ENCODE assay signal across 8 mouse cellular contexts in genomic region chr12:111693341-111694270, GRCm38 (mm10). TPM values are rescaled to one million over a fixed set of nuclear protein-coding genes. Genes with fewer than 3 reads are reported as not detected.
A peak's percentile ranks its signal among the peaks of the same experiment; 100 is the strongest.
DNase-seq lines count a peak whose midpoint lies in the region; ATAC-seq lines count a peak whose summit lies in the region.

No protein-coding gene starts in this region.

- WGBS in kidney, embryonic 14.5 days, result 23% methylated on average over 18 of the region's 18 CpGs
- WGBS in liver, embryonic 13.5 days (ENCODE audit: insufficient replicate concordance), result 50% methylated on average over 18 of the region's 18 CpGs

- peak overlapping the region; percentile 79; the same call in 1 of the 2 replicates for H3K27ac ChIP-seq in kidney, embryonic 14.5 days (ENCODE audit: low read depth, low read length)
- H3K27ac ChIP-seq in liver, embryonic 13.5 days, result peak overlapping the region; percentile 61

- peak; percentile 18 for DNase-seq in CD4-positive, CD25-positive, alpha-beta regulatory T cell, adult 2 months (ENCODE audit: low read depth, low spot score)
- peak; percentile 62 for DNase-seq in thymus, postnatal 0 days (ENCODE audit: low spot score)
- DNase-seq in thymus, adult 18-20 months, result no peak
- no peak for DNase-seq in liver, embryonic 13.5 days
- peak; percentile 69 for DNase-seq in right cerebral cortex, postnatal 14 days
- DNase-seq in urinary bladder, postnatal 10 days (ENCODE audit: low spot score), result no peak

- no peaks in the 10 kb centered on the region for H3K9me3 ChIP-seq in kidney, embryonic 14.5 days (ENCODE audit: control insufficient read depth, low read length)
- no peaks in the 10 kb centered on the region for H3K9me3 ChIP-seq in liver, embryonic 13.5 days (replicated peaks)

- peaks cover 27% of the 10 kb centered on the region for H3K4me1 ChIP-seq in kidney, embryonic 14.5 days (ENCODE audit: control insufficient read depth, insufficient read depth, low read length)
- peaks cover 39% of the 10 kb centered on the region for H3K4me1 ChIP-seq in liver, embryonic 13.5 days (replicated peaks)

- H3K36me3 ChIP-seq in kidney, embryonic 14.5 days (ENCODE audit: control insufficient read depth, insufficient read depth, low read length), result no peaks in the 10 kb centered on the region
- no peaks in the 10 kb centered on the region for H3K36me3 ChIP-seq in liver, embryonic 13.5 days

- ATAC-seq in CD4-positive, CD25-positive, alpha-beta regulatory T cell, adult 4 months, result no peak
- ATAC-seq in kidney, embryonic 14.5 days (ENCODE audit: low FRiP score, low TSS enrichment), result peak; percentile 63
- peak; percentile 32 for ATAC-seq in liver, embryonic 13.5 days (ENCODE audit: low read depth)

- no peak overlapping the region for H3K4me3 ChIP-seq in kidney, embryonic 14.5 days (ENCODE audit: low read length)
- no peak overlapping the region for H3K4me3 ChIP-seq in liver, embryonic 13.5 days (replicated peaks)

- H3K4me2 ChIP-seq in kidney, embryonic 14.5 days (replicated peaks; ENCODE audit: low read depth, low read length), result no peak overlapping the region; the same call in 1 of the 2 replicates
- no peak overlapping the region for H3K4me2 ChIP-seq in liver, embryonic 13.5 days

- H3K27me3 ChIP-seq in kidney, embryonic 14.5 days (ENCODE audit: control insufficient read depth, insufficient read depth, low read length), result no peaks in the 10 kb centered on the region
- 0 out of 2 replicates have a peak, but pooled peaks cover 3% of the 10 kb centered on the region for H3K27me3 ChIP-seq in liver, embryonic 13.5 days

- peak overlapping the region; percentile 18; the same call in 1 of the 2 replicates for H3K9ac ChIP-seq in kidney, embryonic 14.5 days (ENCODE audit: low read depth, low read length)
- H3K9ac ChIP-seq in liver, embryonic 13.5 days, result peak overlapping the region; percentile 17

RNA-seq across cellular contexts. Expression of gene Trmt61a, which starts 15.7 kb away (rescaled TPM):
- 1 to 10 TPM; 2.9 to 4.8 TPM for polyA plus RNA-seq in CD4-positive, CD25-positive, alpha-beta regulatory T cell, adult 4 months (2017; shearing (Covaris generic))
- 9.8 and 12.0 TPM in 2 replicates for polyA plus RNA-seq in thymus, postnatal 0 days (2015; fragmentation: Nextera tagmentation; extraction: Ambion mirVana)
- 6.7 and 11.9 TPM in 2 replicates for polyA plus RNA-seq in kidney, embryonic 14.5 days (2014; fragmentation: Nextera tagmentation; extraction: Ambion mirVana)
- 13.2 and 14.7 TPM in 2 replicates for polyA plus RNA-seq in liver, embryonic 13.5 days (2015; fragmentation: Nextera tagmentation; extraction: Ambion mirVana)

RNA-seq across cellular contexts. Expression of gene Bag5, which starts 19.5 kb away (rescaled TPM):
- 10 to 100 TPM; 32.5 to 37.9 TPM for polyA plus RNA-seq in CD4-positive, CD25-positive, alpha-beta regulatory T cell, adult 4 months (2017; shearing (Covaris generic))
- 50.7 and 54.1 TPM in 2 replicates for polyA plus RNA-seq in thymus, postnatal 0 days (2015; fragmentation: Nextera tagmentation; extraction: Ambion mirVana)
- polyA plus RNA-seq in kidney, embryonic 14.5 days (2014; fragmentation: Nextera tagmentation; extraction: Ambion mirVana), result 45.2 and 49.7 TPM in 2 replicates
- 22.4 and 23.1 TPM in 2 replicates for polyA plus RNA-seq in liver, embryonic 13.5 days (2015; fragmentation: Nextera tagmentation; extraction: Ambion mirVana)

RNA-seq across cellular contexts. Expression of gene Apopt1, which starts 19.5 kb away (rescaled TPM):
- 10 to 100 TPM; 69.2 to 69.5 TPM for polyA plus RNA-seq in CD4-positive, CD25-positive, alpha-beta regulatory T cell, adult 4 months (2017; shearing (Covaris generic))
- polyA plus RNA-seq in thymus, postnatal 0 days (2015; fragmentation: Nextera tagmentation; extraction: Ambion mirVana), result 60.1 and 66.6 TPM in 2 replicates
- polyA plus RNA-seq in kidney, embryonic 14.5 days (2014; fragmentation: Nextera tagmentation; extraction: Ambion mirVana), result 63.1 and 63.4 TPM in 2 replicates
- polyA plus RNA-seq in liver, embryonic 13.5 days (2015; fragmentation: Nextera tagmentation; extraction: Ambion mirVana), result 28.8 and 30.6 TPM in 2 replicates

RNA-seq across cellular contexts. Expression of gene Ckb, which starts 21.5 kb away (rescaled TPM):
- polyA plus RNA-seq in CD4-positive, CD25-positive, alpha-beta regulatory T cell, adult 4 months (2017; shearing (Covaris generic)), result 10 to 100 TPM; 24.1 to 30.0 TPM
- polyA plus RNA-seq in thymus, postnatal 0 days (2015; fragmentation: Nextera tagmentation; extraction: Ambion mirVana), result 137 and 143 TPM in 2 replicates
- 81.5 and 88.5 TPM in 2 replicates for polyA plus RNA-seq in kidney, embryonic 14.5 days (2014; fragmentation: Nextera tagmentation; extraction: Ambion mirVana)
- 42.2 and 45.1 TPM in 2 replicates for polyA plus RNA-seq in liver, embryonic 13.5 days (2015; fragmentation: Nextera tagmentation; extraction: Ambion mirVana)

Comparison
In these comparisons a context has a peak if more than half of its experiments do, and no peak if none do; other contexts are left out.
1. DNase-seq: peak in CD4-positive, CD25-positive, alpha-beta regulatory T cell, adult 2 months (single experiment), thymus, postnatal 0 days (single experiment) and right cerebral cortex, postnatal 14 days (single experiment); none in thymus, adult 18-20 months (0 of 2), liver, embryonic 13.5 days (single experiment) and urinary bladder, postnatal 10 days (single experiment).